Mouse (Mus musculus) left cerebral cortex, postnatal 14 days (tissue): Measurements from ENCODE around the gene Gm20388. TPM values are rescaled to one million over a fixed set of nuclear protein-coding genes. Genes with fewer than 3 reads are reported as not detected.

Source experiments
- DNase-seq, 2 experiments: peaks; one replicate each; pipeline ENCODE4 v3.0.0; 2021 to 2022; ENCODE audit warnings: low spot score in 2 of 2, mixed read lengths in 1 of 2
- intact Hi-C: fragments of 180-260 bp; cut with DNase I; formaldehyde crosslinking; loops from one replicate; pipeline ENCODE4 v1.15.1; 2025
- total RNA-seq, 2 experiments: library from RNA; stranded (reverse); gene quantifications; 2 replicates each; pipeline ENCODE4 v1.2.3; 2021

Gene Gm20388
- total RNA-seq, 2 experiments from 2014 or later, result 2.8 to 7.3 TPM

- intact Hi-C loops, result no loop called here
- no peak for DNase-seq
Observed at GRCm38 (mm10) chr8:121669208-121669607, 1758.6 kb downstream of the Gm20388 start.

DNA sequence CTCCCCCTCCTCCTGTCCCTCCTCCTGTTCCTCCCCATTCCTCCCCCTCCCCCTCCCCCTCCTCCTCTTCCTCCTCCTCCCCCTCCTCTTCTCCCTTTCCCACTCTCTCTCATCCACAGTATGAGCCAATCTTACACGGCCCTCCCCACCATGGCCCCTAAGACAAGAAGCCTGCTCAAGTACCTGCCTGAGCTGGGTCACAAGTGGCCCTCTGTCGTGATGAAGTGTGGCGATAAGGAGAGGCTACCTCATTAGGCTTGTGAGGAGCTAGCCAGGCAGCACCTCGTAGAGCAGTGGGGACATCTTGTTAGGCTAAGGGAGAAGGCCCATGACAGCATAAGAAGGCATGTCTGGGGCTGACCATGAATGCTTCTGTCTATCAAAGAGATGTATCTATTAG lies 1762.5 kb downstream of the Gm20388 start:
- intact Hi-C loops, result no loop called here
- no peak for DNase-seq

- DNase-seq, result peak; percentile 54 to 76
Observed at GRCm38 (mm10) chr8:121673917-121674316, 1763.3 kb downstream of the Gm20388 start.

DNA sequence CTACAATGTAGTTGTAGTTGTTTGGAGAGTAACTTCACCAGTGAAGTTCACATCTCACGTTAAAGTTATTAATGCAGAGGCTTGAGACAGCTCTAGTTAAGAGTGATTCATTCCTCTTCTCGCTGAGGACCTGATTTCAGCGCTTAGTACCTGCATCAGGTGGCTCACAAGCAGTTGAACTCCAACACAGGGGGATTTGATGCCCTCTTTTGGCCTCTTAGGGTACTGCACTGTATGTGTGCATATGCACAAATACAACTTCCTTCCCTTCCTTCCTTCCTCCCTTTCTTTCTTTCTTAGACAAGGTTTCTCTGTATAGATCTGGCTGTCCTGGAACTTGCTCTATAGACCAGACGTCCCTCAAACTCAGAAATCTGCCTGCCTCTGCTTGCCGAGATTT lies 1763.9 kb downstream of the Gm20388 start:
- DNase-seq, result no peak
- intact Hi-C loops, result no loop called here

More at GRCm38 (mm10) chr8:121673917-121674316, 1763.3 kb downstream of the Gm20388 start:
- intact Hi-C loops, result no loop called here

- no peak for DNase-seq
- intact Hi-C loops, result no loop called here
Observed at GRCm38 (mm10) chr8:121675161-121675560, 1764.5 kb downstream of the Gm20388 start.

GRCm38 (mm10) chr8:121675701-121676100 lies 1765.1 kb downstream of the Gm20388 start:
- DNase-seq, result peak; percentile 56 to 67

DNA sequence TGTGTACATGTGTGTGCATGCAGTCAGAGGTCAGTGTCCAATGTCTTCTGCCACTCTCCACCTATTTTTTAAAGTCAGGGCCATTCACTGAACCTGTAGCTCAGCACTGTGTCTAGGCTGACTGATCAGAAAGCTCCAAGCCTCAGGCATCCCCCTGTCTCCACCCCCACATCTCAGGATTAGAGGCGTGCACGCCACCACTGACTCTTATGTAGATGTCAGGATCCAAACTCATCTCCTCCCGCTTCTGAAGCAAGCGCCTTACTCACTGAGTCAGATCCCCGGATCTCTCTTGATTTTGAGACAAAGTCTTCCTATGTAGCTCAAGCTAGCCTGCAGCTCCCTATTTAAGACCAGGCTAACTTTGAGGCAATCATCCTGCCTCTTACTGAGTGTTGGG lies 1768.1 kb downstream of the Gm20388 start:
- no peak for DNase-seq

More at GRCm38 (mm10) chr8:121675701-121676100, 1765.1 kb downstream of the Gm20388 start:
- intact Hi-C loops, result no loop called here

GRCm38 (mm10) chr8:121680896-121681295 lies 1770.3 kb downstream of the Gm20388 start:
- intact Hi-C loops, result no loop called here
- DNase-seq, result no peak

More for the DNA sequence above, 1768.1 kb downstream of the Gm20388 start:
- intact Hi-C loops, result no loop called here

GRCm38 (mm10) chr8:121681457-121681856 lies 1770.8 kb downstream of the Gm20388 start:
- DNase-seq, result no peak
- intact Hi-C loops, result no loop called here

DNA sequence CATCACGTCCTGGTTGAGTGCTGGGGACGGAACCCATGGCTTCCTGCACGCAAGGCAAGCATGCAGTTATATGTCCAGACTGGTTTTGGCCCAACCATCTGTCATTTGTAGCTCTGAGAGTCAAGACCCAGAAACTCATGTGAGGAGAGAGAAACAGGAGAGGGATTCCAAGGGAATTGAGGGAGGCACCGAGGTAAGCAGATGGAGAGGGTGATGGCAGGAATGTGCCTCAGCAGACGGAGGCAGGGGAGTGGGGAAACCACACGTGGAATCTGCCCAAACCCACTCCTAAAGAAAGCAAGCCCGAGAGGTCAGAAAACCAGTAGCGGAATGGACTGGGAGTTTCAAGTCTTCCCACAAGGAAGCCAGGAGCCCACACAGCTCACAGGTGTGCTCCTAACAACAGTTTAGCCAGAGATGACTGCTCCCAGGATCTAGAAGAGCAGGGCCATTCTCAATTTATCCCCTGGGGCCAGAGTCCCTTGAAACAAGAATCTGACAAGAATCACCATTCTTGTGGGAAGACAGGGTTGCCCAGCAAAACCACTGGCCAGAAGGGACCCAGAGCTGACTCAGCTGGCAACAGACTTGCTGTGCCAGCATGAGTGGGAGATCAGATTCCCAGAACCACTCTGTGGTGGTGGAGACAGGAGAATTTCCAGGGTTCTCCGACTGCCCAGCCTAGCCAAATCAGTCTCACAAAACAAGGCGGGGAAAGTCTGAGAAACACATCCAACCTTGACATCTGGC lies 1772.6 kb downstream of the Gm20388 start:
- intact Hi-C loops, result no loop called here
- no peak for DNase-seq

- intact Hi-C loops, result loop anchor here (5.0 kb wide), 1 partner anchor 83 kb away; no protein-coding TSS in a partner anchor
- DNase-seq, result peak in 1 of 2 experiments; percentile 47
Observed at GRCm38 (mm10) chr8:121685419-121685818, 1774.8 kb downstream of the Gm20388 start.

DNA sequence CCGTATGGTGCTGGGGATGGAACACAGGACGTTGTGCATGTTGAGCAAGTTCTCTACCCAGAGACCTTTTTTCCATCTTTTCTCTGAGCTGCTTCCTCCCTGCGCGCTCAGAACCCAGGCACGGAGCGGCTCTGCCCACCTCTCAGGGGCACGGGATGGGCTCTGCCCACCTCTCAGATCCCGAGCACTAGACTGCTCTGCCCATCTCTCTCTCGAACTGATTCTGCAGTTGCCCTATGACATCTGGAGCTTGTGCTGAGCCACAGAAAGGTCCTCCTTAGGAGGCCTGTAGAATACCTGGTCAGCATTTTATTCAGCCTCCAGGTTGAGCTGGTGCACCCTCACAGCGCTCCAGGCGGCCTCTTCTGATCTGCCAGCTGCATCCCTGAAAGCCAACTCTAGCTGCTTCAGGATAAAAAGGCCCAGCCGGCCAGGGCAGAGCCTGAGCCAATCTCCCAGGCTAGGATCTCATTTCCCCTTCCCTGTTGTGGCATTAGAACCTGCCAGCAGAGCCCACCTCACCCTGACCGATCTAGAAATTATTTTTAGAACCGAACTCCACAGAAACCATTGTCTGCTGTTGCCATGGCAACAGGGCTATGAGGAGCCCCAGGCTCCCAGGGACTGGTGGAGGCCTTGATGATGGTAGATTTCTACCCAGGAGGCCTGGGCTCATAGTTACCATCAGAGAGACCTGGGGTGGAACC lies 1777.0 kb downstream of the Gm20388 start:
- intact Hi-C loops, result loop anchor here (5.0 kb wide), 1 partner anchor 85 kb away; no protein-coding TSS in a partner anchor
- peak; percentile 72 to 83 for DNase-seq

DNA sequence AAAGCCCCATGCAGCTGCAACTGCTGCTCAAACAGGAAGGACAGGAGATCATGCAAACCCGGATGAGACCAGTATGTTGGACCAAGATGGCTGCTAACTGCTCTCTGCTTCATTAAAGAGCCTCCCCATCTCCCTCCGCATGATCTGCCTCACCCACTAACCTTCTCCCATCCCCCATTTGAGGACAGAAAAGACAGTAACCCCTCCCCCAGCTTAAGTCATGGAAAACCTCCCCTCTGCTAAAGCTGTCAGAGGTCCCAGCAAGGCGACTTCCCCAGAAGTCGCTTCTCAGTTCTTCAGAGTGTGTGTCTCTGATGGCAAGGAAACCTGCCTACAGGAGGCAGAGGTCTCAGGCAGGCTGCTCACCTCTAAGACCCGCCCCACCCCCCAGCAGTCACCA lies 1777.9 kb downstream of the Gm20388 start:
- DNase-seq, result no peak
- intact Hi-C loops, result loop anchor here (5.0 kb wide), 1 partner anchor 86 kb away; no protein-coding TSS in a partner anchor

DNA sequence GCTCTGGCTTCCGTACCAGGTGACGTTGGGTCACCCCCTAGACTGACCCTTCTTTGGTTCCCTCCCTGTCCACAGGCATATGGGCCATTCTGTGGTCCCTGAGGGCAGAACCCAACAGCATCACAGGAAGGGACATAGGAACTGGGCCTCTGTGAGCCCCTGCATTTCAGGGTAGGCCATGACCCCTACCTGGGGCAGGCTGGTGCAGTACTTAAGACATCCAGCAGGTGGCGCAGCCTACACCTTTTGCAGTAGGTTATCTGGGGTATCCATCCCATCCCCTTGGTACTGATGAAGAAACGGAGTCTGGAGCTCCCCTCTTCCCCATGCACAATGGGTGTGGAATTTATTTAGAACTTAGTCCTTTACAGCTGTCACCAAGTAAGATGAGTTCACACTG lies 1783.8 kb downstream of the Gm20388 start:
- intact Hi-C loops, result no loop called here
- peak in 1 of 2 experiments; percentile 54 for DNase-seq

GRCm38 (mm10) chr8:121695585-121696184 lies 1785.0 kb downstream of the Gm20388 start:
- DNase-seq, result no peak
- intact Hi-C loops, result no loop called here

DNA sequence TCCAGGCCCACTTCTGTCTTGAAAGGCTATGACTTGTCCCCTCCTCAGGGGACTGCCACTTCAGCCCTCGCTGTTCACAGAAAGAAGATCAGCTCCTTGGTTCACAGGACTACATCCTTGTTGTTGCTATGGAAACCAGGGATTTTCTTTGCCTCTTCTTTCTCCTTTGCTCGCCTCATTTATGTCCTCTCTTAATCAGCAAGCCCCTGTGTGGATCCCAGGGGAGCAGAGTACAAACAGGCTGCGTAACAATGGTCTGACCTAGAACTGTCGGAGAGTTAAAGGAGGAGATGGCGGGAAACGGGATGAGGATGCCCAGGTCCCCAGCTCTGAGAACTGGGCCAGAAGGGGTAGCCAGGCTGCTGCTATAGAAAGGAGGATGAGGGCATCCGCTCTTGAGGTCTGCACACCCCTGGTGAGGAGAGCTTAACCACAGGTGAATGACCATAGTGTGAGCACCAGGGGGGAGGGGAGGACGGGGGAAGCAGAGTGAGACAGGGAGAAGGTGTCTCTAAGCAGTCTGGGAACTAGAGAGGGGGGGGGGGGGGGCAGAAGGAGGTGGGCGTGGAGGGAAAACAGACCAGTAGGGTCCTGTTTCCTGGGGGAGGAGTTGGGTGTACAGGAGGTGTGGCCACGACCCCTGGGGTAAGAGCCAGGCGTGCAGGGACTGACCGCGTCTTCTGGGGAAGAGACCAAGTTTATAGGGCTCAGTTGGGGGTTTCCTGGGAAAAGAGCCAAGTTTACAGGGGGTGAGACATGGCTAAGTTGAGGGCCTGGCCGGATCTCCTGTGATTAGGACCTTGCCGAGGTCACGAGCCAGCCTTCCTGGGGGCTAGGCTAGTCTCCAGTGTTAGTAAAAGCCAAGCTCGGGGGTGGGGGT lies 1787.3 kb downstream of the Gm20388 start:
- intact Hi-C loops, result no loop called here

GRCm38 (mm10) chr8:121698615-121699101 lies 1788.0 kb downstream of the Gm20388 start:
- intact Hi-C loops, result no loop called here
- DNase-seq, result no peak

More for the DNA sequence above, 1787.3 kb downstream of the Gm20388 start:
- DNase-seq, result peak in 1 of 2 experiments; percentile 57

DNA sequence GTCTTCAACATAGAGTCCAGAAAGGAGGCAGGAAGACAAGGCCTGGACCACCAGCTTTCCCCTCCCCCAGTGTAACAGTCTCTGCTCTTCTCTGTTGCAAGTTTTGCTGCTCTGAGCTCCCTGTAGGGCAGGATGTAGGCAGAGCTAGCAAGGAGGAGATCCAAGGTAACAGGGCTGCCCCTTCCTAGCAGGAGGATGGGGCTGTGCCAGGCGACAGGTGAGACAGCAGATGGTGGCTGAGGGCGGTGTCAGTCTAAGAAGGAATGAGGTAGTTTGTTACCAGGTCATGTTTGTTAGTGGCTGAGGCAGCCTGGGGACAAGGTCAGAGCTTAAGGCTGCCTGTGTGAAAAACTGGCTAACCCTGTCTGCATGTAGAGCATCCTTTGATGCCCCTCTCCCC lies 1789.3 kb downstream of the Gm20388 start:
- DNase-seq, result no peak
- intact Hi-C loops, result no loop called here

- intact Hi-C loops, result no loop called here
- no peak for DNase-seq
Observed at GRCm38 (mm10) chr8:121705174-121705573, 1794.5 kb downstream of the Gm20388 start.
